Mouse (Mus musculus) mesoderm, embryonic 11.5 days (tissue): ENCODE results near the gene Serpinf2.

Source experiments
- DNase-seq: peaks from one replicate; pipeline ENCODE4 v3.0.0-alpha.2; 2012; ENCODE audit warnings: low read depth, low spot score

Serpinf2 gene

GRCm38 (mm10) chr11:75439363-75439762 is at the start of gene Serpinf2:
Serpinf2 (minus strand) TSS chr11:75439591.
- no peak for DNase-seq

DNA sequence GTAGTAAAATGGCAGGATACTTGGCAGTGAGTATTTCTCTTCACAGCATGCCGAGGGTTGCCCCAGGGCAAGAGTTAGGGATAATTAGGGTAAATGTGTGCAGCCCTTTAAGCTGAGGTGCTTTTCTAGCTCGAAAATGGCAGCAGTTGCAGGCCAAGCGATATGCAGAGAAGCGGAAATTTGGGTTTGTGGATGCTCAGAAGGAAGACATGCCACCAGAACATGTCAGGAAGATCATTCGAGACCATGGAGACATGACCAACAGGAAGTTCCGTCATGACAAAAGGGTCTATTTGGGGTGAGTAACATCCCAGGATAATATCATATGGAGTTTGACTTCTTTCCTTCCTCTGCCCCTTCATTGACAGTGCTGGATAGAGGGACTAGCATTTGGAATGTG is 48.1 kb upstream of the Serpinf2 start:
- DNase-seq = no peak

DNA sequence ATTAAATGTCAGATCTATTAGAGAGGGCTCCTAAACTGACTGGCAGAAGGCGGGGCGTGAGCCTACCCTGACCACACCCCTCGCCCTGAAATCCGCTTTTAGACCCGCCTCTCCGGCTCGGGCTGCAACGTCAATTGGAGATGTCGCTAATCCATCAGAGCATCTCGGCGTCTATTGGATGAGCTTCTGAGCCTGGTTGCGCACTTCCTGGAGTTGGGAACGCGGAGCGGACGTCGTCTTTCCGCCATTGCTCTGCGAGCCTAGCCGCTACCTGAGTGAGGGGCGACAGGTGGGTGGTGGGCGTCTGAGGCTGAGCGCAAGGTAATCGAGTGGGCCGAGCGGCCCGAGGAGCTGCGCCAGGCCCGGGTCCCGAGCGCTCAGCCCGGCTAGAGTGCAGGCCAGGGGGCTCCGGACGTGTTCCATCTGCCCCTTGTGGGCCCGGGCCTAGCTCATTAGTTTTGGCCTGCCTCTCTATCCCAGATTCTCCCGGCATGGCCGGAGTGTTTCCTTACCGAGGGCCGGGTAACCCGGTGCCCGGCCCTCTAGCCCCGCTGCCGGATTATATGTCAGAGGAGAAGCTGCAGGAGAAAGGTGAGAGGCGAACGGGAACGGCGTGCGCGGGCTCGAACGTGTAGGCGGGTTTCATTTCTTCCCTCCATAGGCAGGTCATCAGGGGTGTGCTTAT is 47.4 kb upstream of the Serpinf2 start, which contains the start of gene Prpf8:
TSS of gene Prpf8 (plus strand) at position 216 of the 685 bp plus-strand sequence.
- DNase-seq = peak; percentile 97

DNA sequence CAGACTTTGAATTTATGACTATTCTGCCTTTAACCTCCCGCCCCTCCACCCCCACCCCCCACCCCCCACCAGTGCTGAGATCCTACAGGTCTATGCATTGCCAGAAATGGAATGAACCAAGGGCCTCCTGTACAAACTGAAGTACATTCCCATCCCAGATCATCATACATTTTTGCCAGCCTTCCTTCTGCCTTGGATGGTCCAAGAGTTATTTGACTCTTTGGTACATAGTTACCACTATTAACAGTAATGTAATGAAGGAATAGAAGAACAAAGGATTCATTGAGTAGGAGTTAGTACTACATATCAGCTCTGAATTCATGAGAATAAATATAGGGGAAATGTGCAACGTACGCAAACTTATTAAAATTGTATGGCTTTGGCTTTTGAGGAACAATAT is 46.8 kb upstream of the Serpinf2 start:
- DNase-seq = no peak

DNA sequence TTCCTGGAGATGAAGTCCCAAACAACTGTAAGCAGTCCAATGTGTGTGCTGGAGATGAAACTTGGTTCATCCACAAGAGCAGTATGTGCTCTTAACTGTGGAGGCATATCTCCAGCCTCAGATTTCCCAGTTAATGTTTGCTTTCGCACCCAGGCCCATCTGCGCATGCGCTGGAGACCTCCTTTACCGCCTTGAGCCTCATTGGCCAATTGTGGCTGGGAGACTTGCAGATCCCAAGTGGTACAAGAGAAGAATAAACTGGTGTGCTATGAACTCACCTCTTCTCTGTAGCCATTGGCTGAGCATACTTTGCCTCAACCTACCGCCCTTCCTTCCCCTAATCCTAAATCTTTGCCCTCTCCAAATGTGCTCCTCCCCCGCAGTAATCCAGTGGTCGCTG is 34.0 kb upstream of the Serpinf2 start:
- no peak for DNase-seq

- DNase-seq = no peak
Observed at GRCm38 (mm10) chr11:75472469-75473081, 33.2 kb upstream of the Serpinf2 start.

DNA sequence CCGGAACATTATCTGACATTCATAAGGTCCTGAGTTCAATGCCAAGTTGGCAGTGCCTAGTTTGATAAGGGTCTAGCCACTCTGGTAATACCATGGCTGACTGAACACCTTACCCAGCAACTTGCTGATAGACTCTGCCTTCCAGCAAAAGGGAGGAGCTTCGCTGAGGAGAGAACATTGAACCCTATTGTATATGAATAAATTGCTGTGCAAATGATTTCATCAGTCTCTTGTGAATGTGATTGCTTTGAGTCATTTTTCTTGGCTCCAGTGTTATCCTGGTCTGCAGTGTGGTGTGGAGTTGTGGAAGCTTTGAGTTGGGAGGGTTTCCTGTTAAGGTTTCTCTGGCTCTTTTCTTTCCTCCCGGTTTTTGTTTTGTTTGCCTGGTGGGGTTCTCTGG is 31.3 kb upstream of the Serpinf2 start:
- DNase-seq = no peak

DNA sequence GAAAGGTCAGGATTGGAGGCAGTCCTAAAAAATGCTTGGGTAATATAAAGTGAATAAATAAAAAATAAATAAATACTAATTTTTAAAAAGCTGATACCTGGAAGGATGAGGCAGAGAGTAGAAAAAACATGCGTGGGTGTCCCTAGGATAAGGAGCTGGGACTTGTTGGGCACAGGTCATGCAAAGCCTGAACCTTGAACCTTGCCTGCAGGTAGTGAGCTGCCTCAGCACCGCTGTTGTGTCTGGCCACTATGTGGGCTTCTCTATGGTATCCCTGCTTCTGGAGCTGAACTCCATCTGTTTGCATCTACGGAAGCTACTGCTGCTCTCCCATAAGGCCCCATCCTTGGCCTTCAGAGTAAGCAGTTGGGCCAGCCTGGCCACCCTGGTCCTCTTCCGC is 29.9 kb upstream of the Serpinf2 start:
- no peak for DNase-seq

- DNase-seq = no peak
Observed at GRCm38 (mm10) chr11:75468410-75468809, 29.0 kb upstream of the Serpinf2 start.

DNA sequence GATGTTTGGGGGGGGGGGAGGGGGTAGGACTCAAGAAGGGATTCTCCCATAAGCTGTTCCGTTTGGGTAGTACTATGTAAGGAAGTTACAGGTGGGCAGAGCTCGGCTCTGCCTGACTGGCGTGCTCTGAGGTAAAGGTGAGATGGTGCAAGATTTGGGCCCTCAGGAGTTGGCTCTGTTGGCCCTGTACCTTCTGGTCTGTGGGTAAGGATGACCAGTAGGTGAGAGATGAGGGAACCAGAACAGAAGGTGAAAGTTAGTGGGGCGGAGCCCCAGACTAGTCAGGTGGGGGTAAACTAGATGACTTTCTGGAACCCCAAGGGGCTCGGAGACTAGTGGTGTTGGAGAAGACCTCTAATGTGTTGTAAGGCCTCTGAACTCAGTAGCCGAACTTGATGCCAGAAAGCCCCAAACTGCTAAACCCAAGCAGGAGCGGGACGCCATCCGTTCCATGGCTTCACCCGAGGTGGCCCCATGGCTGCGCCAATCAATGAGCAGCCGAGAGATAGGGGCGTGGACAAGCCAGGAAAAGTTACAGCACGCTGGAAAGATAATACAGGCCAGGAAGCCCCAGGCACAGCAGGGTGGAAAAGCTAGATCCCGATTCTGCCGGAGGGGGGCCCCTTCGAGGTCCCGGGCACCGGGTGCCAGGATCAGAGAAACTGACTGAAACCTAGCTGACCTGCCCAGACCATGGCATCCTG is 28.3 kb upstream of the Serpinf2 start:
- peak; percentile 49 for DNase-seq

- no peak for DNase-seq
Observed at GRCm38 (mm10) chr11:75466731-75467505, 27.5 kb upstream of the Serpinf2 start.

GRCm38 (mm10) chr11:75465051-75465450 is 25.7 kb upstream of the Serpinf2 start:
- DNase-seq = no peak

DNA sequence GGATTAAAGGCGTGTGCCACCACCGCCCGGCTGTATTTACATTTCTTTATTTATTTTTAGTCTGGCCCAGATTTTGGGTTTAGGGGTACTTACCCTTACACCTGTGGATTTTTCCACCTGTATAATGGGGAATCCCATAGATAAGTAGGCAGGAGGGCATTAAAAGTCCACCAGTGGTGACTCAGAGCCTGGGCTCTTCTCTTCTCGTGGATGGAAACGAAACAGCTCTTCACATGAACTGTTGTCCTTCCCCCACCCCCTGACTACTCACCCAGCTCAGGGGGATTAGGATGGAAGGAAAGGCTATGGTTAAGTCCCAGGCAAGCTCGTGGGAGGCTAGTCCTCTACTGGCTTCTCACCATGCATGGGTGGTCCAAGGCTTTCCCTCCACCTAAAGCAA is 25.0 kb upstream of the Serpinf2 start:
- no peak for DNase-seq

GRCm38 (mm10) chr11:75463624-75464023 is 24.2 kb upstream of the Serpinf2 start:
- DNase-seq = no peak

DNA sequence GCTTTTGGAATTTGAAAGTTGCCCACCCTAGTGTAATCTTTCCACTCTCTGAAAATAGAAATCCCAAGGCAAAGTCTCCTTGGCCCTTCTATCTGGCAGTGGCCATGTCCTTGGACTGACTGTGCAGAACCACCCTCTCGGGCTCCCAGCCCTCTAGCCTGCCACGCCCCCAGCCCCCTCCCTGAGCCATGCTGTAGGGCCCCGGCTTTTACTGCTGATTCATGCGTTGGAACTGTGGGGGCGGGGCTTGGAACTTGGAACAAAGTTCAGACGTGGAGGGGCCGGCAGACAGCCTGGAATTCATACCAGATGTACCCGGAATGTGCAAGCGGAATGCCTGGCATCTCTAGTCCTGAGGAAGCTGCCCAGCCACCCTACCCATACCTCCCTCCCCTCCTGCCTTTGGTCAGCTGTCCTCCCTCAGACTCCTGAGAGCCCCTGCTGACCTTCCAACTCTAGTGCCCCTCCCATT is 23.5 kb upstream of the Serpinf2 start:
- peak; percentile 94 for DNase-seq

DNA sequence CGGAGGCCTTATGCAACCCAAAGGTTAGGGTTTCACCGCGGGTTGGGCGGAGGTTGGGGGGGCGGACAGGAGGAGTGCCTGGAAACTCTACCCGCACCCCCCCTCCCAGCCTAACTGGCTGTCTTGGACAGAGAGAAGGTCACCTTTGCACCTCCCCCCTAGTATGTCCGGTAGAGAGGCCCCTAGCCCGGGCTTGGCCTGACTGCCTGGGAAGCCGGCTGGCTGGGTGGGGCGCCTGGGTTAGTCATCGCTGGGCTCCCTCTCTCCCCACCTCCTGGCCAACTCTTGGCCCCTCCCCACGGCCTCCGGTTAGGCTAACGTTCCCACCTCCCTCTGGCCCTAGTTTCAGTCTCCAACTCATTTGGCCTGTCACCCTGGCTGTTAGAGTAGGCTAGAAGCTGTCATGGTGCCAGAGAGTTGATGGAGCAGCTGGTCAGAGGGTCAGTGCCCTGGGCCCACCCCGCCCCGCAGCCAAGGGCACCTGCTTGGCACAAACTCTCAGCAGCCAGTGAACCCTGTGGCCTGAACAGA is 22.9 kb upstream of the Serpinf2 start:
- DNase-seq = peak; percentile 17

GRCm38 (mm10) chr11:75461743-75462252 is 22.4 kb upstream of the Serpinf2 start:
- no peak for DNase-seq

DNA sequence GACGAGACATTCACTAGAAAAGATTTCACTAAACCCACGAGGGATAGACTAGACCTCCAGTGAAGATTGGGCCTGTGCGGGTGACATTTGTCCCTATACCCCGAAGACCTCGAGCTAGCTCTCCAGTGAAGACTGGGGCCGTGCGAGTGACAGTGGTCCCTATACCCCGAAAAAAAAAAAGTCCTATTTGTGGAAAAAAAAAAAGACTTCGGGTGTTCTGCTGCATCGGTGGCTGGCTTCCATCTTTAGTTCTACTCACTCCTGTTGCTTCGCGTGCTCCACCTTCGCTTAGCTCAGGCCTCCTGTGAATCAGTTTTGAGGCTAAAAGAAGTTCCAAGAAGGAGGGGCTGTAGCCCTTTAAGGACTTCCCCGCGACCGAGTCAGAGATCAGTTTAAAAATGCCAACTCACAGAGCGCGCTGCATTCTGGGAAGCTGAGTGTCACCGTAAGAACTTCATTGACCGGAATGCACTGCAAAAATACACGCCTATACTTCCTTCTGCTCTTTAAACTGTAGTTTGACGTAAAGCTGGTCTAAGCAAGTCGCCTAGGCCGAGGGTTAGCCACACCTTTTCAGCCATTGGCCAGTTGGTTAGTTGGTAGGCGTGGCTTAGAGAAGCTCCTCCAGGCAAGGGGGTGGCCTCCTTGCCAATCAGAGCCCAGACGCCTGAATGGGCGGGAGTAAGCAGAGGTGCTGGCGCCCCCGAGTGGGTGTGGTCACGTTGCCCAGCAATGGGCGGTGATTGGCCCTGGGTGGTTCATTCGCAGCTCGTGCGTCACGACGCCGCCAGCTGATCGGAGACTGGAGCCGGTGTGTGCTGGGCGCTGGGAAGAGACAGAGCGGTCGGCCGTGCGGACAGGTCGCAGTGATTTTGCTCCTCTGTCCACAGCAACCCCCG is 21.7 kb upstream of the Serpinf2 start, which contains the start of gene Tlcd2:
TSS of gene Tlcd2 (plus strand) at position 872 of the 899 bp plus-strand sequence.
- peak; percentile 100 for DNase-seq

GRCm38 (mm10) chr11:75460103-75460843 is 20.9 kb upstream of the Serpinf2 start:
- DNase-seq = peak; percentile 89

DNA sequence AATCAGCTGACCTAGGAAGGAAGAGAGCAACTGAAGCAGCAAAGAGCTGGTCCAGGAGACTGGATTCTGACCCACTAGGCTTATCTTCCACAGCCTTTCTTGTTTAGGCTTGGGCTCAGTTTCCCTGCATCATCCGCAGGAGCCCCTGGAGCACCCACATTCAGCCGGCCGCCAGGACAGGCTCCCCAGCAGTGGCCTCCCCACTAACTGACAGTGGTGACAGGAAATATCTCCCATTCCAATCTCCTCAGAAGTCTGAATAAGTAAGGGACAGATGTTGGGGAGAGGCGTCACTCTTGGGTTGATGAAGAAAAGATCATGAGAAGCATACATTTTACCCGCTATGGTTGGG is 20.3 kb upstream of the Serpinf2 start:
- no peak for DNase-seq
